Mouse (Mus musculus) erythroblast, adult 5-6 weeks (primary cell): ENCODE measurements around the gene Rdh16f1. TPM values are rescaled to one million over a fixed set of nuclear protein-coding genes. Genes with fewer than 3 reads are reported as not detected.
"Not testable (repeated sequence)": the region's sequence is repeated elsewhere in the genome, so short reads cannot be mapped to it uniquely, and the experiment has no call there.

Experiments
- ATAC-seq: replicated peaks from 2 replicates; pipeline ENCODE4 v1.8.0; 2016; ENCODE audit warnings: moderate number of reproducible peaks, mild to moderate bottlenecking, moderate TSS enrichment, inconsistent platforms; ENCODE audit not compliant: poor library complexity, low FRiP score, severe bottlenecking
- total RNA-seq, 2 experiments: library from RNA; stranded (forward) in 1 of 2; stranded (reverse) in 1 of 2; fragments of 150-400 nt in 1 of 2; fragments of 200-764, 138-1000 nt in 1 of 2; gene quantifications; 2 replicates each; pipeline versions ENCODE4 v1.2.3 to v1.2.4; 2015 to 2017; ENCODE audit warnings: low replicate concordance in 2 of 2

Rdh16f1 gene
- total RNA-seq, 2 experiments from 2014 or later, result not detected

- no peak for ATAC-seq
Observed at GRCm38 (mm10) chr10:127747254-127747653, 12.3 kb upstream of the Rdh16f1 start.

- ATAC-seq, result no peak
Observed at GRCm38 (mm10) chr10:127748847-127749612, 10.6 kb upstream of the Rdh16f1 start.

GRCm38 (mm10) chr10:127750136-127750777, 9.3 kb upstream of the Rdh16f1 start:
- no peak for ATAC-seq

GRCm38 (mm10) chr10:127751548-127751947, 8.0 kb upstream of the Rdh16f1 start, which contains the start of gene Gpr182:
Gene Gpr182, minus strand, starts transcription at chr10:127751732.
- no peak for ATAC-seq

- no peak for ATAC-seq
Observed at GRCm38 (mm10) chr10:127754566-127755166, 4.9 kb upstream of the Rdh16f1 start.

- ATAC-seq, result no peak
Observed at GRCm38 (mm10) chr10:127755246-127755645, 4.3 kb upstream of the Rdh16f1 start.

- ATAC-seq, result no peak
Observed at GRCm38 (mm10) chr10:127755770-127756468, 3.7 kb upstream of the Rdh16f1 start.

- not testable (repeated sequence) for ATAC-seq
Observed at GRCm38 (mm10) chr10:127762926-127763325, 3.3 kb downstream of the Rdh16f1 start.

GRCm38 (mm10) chr10:127763914-127764680, 4.5 kb downstream of the Rdh16f1 start:
- ATAC-seq, result no peak

GRCm38 (mm10) chr10:127766564-127766963, 7.0 kb downstream of the Rdh16f1 start:
- no peak for ATAC-seq

GRCm38 (mm10) chr10:127776011-127776410, 16.4 kb downstream of the Rdh16f1 start, which contains the start of gene Rdh9:
Gene Rdh9, plus strand, starts transcription at chr10:127776386.
- ATAC-seq, result no peak

GRCm38 (mm10) chr10:127782321-127782720, 22.7 kb downstream of the Rdh16f1 start:
- ATAC-seq, result not testable (repeated sequence)

- not testable (repeated sequence) for ATAC-seq
Observed at GRCm38 (mm10) chr10:127785411-127785810, 25.8 kb downstream of the Rdh16f1 start.

GRCm38 (mm10) chr10:127799295-127799694, 39.7 kb downstream of the Rdh16f1 start:
- ATAC-seq, result no peak

- no peak for ATAC-seq
Observed at GRCm38 (mm10) chr10:127800891-127801290, 41.3 kb downstream of the Rdh16f1 start, which contains the start of gene Rdh16. Gene Rdh16, plus strand, starts transcription at chr10:127801152.

GRCm38 (mm10) chr10:127801612-127802011, 42.0 kb downstream of the Rdh16f1 start:
- no peak for ATAC-seq

- no peak for ATAC-seq
Observed at GRCm38 (mm10) chr10:127802236-127802635, 42.6 kb downstream of the Rdh16f1 start.

GRCm38 (mm10) chr10:127804416-127804815, 44.8 kb downstream of the Rdh16f1 start:
- ATAC-seq, result no peak

- ATAC-seq, result no peak
Observed at GRCm38 (mm10) chr10:127815888-127816287, 56.3 kb downstream of the Rdh16f1 start.
